Mouse (Mus musculus) liver, embryonic 14.5 days (tissue): ENCODE measurements around the gene Krt6b.

ENCODE experiments used
- CTCF ChIP-seq: IDR thresholded peaks from 2 replicates; pipeline ENCODE4 v1.5.1; 2016; ENCODE audit warnings: antibody characterized with exemption, low read depth, control low read depth
- EP300 ChIP-seq: IDR thresholded peaks from 2 replicates; pipeline ENCODE4 v1.6.1; 2016; ENCODE audit warnings: antibody characterized with exemption, low read depth

DNA sequence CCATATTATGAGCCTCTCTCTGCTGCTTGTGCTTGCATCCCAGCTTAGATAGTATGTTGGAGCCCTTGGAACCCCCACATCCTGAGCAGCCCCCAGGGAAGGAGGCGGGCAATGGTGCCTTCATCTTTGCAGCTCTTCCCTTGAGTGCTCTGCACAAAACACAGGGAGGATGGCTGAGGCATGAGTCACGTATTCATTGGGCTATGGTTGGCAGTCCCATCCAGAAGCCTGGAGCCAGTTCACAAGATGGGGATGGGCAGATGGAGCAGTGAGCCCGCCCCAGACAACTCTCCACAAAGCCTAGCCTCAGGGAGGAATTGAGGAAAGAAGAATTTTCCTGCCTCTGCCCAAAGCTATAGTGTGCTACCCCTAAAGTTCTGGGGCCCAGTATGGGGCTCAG is 35.7 kb upstream of the Krt6b start:
- TF ChIP-seq CTCF (no peak), EP300 (no peak)
